Mouse (Mus musculus) cerebral cortex, adult 2 months (tissue): ENCODE data around the gene Ccl4.

Experiments
- WGBS: fragments of 180-500 bp; shearing (Covaris S2); methylation state at CpG from one replicate; pipeline ENCODE4 v1.1.7; 2018; 5-methylcytosine and 5-hydroxymethylcytosine counted together

The Ccl4 gene

DNA sequence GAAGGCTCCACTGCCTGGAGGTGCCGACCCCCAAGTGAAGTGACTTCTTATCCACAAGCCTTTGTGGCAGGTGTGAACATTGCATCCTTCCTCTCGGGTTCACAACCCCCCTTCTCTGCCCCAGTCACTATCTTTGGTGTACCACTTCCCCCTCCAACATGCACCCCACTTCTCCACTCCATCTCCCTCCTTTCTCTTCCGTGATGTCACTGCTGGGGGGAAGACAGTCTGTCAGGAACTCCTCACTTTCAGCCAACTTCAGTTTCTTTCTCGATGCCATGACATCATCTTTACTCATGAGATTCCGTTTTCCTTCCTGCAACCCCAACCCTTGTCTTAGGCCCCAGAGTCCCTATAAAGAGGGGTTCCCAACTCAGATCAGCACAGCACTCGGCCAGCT lies at the start of gene Ccl4:
Gene Ccl4, plus strand, starts transcription at position 381 of the 400 bp plus-strand sequence.
- WGBS, result 81% methylated on average over 6 of the region's 6 CpGs

DNA sequence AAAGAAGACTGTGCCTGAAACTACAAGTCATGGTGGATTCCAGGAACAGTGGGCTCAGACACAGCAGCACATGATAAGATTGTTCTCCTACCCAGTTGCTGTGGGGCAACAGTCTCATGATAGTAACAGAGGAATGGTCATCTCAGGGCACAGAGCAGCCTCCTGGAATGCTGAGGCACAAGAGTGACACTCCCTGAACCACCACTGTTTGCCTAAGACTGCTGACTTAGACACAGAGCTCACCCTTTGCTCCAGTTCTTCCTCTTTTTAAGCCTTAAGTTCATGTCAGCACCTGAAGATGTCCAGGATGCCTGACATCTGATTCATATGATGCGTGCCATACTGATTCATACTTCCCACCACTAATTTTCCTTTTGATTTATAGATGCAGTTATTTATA lies 45.8 kb upstream of the Ccl4 start:
- WGBS, result 98% methylated on average over 1 of the region's 1 CpGs

DNA sequence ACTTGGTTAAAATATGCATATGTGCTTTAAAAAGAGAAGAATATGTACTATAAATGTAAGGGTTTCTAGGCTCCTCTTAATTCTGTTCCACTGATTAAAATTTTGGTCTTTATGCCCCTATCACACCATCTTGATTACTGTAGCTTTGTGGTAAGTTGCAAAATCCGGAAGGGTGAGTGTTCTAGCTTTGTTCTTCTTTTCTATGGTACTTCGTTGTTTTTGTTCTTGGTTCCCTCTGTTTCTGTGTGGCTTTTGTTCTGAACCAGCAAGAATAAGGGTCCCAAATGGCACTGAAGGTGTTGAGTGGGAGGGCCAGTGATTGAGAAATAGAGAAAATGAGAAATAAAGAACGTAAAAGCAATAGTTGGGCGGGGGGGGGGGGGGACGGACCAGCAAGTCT lies 44.1 kb upstream of the Ccl4 start:
- 49% methylated on average over 5 of the region's 5 CpGs for WGBS

DNA sequence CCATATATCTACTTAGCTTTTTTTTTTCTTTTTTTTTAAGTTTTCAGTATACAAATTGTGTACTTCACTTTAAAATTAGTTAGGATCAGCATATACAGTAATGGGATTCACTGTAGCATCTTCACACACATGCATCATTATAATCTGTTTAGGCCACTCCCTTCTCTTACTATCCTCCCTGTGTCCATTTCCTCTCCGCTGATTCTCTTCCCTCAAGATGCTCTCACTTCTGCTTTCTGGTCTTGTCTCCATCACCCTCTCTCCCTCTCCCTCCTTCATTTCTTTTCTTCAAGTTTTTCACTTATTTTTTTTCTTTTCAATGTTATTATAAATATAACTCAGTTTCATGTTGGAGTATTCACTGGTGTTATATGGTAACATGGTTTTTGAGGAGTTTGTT lies 43.3 kb upstream of the Ccl4 start:
- WGBS, result 97% methylated on average over 1 of the region's 1 CpGs

DNA sequence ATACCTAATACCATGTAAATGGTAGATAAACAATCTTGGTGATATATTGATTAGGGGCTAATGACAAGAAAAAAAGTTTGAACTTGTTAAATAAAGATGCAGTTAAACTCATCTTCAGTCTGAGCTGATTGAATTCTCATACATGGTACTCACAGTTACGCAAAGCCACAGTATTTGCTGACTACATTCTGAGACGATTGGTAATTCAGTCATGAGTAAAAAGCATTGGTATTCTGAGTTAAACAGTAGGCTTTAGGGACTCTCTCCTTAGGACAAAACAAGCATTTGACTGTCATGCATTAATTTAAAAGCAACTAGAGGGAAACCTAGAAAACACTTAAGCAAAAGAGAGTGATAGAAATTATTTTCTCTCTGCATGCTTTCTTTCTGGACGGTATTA lies 38.8 kb upstream of the Ccl4 start:
- WGBS, result 92% methylated on average over 3 of the region's 3 CpGs

DNA sequence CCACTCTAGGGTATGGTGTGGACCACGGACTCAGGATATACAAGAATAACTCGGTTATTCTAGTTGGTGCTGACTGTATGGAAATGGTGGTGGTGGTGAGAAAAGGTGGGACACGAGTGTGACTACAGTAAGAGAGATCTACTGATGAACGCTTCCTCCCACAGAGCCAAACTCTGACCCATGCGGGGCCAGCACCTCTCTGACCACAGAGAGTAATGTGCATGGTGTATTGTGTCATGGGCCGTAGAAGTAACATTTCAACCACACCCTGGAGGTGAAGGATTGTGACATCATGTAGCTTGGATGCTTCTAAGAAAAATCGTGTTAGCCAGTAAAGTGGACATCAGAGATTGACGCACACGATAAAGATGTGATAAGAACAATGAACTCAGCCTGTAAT lies 33.6 kb upstream of the Ccl4 start:
- WGBS, result 87% methylated on average over 9 of the region's 9 CpGs

DNA sequence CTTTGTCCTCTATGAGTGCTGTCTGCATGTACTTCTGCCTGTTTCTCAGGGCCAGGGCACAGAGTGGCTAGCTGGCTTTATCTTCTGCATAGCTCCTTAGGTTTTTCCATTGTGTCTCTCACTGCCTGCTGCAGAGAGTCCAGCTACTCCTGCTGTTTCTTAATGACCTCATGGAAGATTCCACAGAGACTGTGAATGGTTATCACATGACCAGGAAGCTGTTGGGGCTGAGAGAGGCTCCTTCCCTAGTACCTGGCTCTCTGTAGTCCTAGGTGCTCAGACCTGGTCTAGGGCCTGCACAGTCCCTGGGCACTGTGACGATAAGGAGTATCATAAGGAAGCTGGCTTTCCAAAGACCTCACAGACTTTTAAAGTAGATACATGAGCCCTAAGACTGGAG lies 31.8 kb upstream of the Ccl4 start:
- WGBS, result 100% methylated on average over 1 of the region's 1 CpGs

DNA sequence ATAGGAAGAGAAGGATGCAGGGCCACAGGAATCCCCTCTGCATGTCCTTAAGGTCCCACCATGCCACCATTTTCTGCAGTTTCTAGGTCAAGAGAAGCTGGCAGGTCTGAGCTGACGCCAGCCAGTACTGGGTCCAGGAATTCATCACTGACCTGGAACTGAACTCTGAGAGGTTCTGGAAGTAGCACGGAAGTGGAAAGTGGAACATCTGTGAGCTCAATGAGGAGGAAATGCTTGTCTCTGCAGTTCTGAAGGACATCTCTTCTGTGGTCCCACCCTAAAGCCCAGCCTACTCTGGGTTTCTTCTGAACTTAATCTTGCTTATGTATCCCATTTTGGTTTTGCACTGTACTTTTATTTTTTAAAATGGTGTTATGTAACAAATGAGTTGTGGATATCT lies 31.3 kb upstream of the Ccl4 start:
- 65% methylated on average over 2 of the region's 2 CpGs for WGBS

DNA sequence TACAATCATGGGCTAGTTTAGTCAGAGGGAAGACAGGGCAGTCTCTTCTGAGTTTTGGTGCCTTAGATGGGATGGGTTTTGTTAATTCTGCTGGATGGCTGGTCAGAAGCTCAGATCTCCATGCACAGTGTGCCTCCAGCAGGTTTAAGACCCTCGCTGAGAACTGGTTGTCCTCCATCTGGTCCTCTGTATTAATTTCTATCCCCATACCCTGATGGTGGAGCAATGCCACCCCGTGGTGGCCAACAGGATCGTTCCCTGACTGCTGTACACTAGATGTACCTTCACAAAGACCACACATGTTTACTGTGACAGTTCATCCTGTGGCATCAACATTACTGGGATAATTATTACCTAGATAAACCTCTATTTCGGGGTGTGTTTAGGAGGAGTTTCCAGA lies 29.6 kb upstream of the Ccl4 start:
- WGBS, result 74% methylated on average over 4 of the region's 4 CpGs

DNA sequence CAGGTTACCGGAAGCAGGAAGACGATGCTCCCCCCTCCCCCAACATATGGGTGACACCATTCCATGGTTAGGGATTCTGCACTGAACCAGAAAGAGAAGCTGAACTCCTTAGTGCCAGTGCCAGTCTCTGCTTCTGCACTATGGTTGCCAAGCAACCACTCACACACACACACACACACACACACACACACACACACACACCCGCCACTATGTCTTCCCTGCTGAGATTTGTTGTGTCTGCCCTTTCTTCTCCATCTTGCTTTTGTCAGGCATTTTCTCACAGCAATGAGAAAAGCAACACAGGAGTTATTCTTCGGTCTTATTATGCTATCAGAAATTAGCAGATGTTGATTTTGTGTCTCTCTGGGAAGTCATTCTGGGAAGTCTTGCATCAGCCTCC lies 28.0 kb upstream of the Ccl4 start:
- WGBS, result 31% methylated on average over 4 of the region's 4 CpGs

DNA sequence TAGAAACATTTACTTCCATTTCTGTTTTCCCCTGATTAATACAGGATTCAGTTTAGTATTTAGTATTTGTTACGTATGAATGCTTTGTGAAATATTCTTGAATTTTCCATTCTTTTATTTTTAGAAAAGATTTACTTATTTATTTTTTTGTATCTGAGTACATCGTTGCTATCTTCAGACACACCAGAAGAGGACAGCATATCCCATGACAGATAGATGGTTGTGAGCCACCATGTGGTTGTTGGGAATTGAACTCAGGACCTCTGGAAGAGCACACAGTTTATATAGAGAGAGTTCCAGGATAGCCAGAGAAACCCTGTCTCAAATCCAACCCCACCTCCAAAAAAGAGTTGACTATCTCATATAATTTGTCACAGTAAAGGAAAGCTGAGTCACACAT lies 27.5 kb upstream of the Ccl4 start:
- WGBS, result 71% methylated on average over 2 of the region's 2 CpGs

DNA sequence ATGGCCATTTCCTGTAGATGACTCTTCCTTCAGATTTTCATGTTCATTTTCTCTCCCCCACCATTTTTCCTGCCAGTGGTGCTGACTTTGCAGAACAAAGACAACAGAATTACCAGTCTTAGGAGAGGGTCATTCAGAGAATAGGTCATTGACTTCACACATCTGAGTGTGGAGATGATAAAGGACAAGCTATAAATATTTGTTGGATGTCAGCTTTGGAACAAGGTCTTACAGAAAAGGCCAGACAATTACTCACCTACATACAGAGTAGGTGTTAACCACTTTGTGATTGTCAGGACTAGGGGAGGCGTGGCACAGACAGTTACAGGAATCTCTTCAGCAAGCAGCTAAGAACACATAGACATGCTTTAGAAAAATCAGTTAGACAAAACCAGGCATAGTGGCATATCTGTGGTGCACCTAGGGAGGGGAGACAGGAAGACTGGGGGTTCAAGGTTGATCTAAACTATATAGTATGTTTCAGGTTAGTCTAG lies 25.6 kb upstream of the Ccl4 start:
- 84% methylated on average over 1 of the region's 1 CpGs for WGBS

DNA sequence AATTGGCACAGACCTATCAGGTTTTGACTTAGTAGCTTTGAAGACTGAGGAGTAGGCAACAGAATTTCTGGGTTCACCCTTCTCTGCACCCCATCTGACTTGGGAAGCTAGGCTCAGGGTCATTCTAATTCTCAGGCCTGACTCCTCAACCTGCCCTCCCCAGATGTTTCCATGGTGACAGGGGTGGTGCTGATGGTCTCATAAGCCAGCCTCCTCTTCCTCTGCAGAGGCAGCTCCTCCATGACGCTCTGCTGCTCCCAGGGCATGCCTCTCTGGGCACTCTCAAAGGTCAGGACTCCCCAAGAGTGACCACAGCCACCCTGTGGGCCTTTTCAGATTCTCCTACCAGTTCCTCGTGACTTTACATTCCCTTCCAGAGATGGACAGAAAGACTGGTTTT lies 23.4 kb upstream of the Ccl4 start:
- 81% methylated on average over 2 of the region's 2 CpGs for WGBS

DNA sequence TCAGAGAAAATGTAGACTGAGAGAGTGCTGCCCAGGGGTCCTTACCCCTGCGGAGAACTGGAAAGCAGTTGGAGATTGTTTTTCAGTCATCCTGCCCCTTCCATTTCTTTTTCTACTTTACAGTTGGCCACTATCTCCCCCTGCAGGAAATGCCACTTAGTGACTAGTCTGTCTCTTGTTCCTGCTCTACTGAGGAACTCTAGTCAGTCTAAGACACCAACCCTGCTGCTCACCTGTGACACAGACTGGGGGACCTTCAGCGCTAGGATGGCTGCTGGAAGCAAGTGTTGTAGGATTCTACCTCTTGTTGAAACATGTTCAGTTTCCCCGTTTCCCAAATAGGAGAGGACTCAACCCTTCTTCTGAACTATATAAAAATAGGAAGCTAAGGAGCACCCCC lies 22.9 kb upstream of the Ccl4 start:
- 80% methylated on average over 3 of the region's 3 CpGs for WGBS

DNA sequence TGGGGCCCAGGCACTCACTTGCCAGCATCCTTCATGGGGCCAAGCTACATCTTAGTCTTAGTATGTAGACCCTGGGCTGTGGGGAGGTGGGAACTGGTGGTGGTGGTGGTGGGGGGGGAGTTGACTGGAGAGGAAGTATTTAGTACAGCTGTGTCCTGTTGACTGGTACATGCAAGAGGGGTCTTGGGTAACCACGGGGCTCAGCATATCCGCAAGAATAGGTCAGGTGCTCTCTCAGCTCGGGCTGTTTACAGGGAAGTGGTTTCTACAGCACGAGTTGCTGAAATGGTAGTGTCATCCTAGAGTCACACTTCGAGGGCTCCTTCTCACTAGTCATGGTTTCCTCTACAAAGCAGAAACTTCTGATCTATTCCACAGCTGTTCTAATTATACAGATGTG lies 22.2 kb upstream of the Ccl4 start:
- WGBS, result 89% methylated on average over 5 of the region's 5 CpGs

DNA sequence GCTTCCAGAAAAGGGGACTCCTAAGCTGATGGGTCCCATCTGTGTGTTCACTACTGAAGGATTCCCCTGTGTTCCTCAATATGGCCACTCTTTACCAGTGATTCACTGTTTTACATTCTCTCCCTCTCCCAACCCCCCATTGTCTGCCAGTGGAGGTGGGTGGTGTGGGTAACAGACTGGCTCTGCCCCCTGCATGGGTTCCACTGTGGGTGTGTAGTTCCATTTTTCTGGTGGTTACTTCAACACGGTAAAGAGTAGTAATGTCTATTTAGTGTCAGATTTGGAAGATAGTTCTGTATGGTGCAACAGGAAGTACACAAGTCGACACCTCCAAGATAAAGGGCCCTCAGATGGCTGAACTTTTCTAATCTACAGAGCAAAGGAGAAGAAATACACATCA lies 21.2 kb upstream of the Ccl4 start:
- 80% methylated on average over 2 of the region's 2 CpGs for WGBS

DNA sequence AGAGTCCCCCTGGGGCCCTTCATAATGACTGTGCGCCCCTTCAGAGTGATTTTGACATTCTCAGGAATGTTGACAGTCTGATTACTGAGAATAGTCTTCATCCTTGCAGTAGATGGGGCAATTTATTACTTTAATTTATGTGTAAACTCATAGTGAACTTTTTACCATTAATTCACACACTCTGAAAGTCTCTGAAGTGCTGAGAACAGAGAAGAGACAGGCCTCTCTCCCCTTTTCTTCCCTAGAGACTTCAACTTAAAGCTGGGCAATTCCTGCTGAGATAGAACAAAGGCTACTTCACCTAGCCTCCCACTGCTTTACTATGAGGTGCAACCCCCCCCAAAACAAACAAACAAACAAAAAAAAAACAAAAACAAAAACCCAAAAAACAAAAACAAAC lies 16.9 kb upstream of the Ccl4 start, which contains the start of gene Rpl9-ps1:
Gene Rpl9-ps1, minus strand, starts transcription at position 101 of the 400 bp plus-strand sequence.
- WGBS, result 92% methylated on average over 1 of the region's 1 CpGs

DNA sequence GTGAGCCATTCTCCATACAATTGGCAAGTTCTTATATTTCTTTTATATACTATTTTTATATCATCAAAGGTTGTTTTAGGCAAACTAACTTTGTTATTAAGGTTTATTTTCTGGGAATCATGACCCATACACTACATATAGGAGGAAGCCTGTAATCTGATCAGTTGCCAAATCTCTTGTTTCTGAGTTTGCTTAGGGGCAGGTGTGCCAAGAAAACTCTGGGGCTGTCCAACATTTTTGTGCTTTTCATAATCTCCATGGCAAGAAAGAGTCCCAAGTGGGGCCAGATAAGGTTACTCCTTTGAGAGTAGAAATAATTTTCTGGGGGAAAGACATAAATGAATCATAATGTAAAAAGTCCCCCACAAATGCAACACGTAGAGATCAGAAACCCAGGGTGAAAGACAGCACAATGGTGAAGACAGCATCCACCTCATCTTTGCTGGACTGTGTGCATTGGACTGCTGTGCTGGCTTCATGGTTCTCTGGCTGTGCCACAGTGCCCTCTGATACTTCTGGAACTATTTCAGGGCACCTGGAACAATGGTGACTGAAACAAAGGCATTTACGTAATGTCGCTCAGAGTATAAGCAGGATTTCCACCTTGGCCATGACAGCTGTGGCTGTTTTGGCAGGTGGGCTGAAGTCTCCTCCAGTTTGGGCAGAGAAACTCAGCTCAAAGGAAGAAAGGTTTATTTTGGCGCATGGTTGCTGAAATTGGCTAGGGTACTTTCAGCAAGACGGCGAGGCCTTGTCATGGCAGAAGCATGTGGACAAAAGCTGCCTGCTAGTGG lies 15.8 kb upstream of the Ccl4 start:
- 86% methylated on average over 6 of the region's 6 CpGs for WGBS

DNA sequence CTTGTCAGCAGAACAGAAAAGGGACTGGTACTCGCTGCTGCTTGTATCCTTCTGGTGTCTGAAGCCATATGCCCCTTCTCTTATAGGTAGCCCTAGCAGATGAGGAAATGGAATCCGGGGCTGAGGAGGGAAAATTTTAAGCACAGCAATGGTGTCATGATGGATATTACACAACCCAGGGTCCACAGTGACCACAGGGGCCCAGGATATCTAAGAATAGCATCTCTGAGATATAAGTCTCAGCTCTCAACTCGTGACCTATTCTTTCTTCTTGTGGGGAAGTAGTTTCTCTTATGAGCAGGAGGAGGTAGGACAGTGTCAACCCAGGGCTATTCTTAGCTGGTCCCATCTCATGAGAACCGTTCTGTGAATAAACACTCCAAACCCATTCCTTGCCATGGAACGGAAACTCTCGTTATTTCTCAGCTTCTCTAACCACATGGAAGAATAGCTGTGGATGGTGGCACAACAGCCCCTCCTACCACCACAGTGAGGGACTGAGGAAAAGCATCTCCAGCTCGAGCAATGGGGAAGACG lies 13.0 kb upstream of the Ccl4 start, which contains the start of gene Ccl3:
Gene Ccl3, minus strand, starts transcription at position 51 of the 537 bp plus-strand sequence.
- 71% methylated on average over 8 of the region's 8 CpGs for WGBS

DNA sequence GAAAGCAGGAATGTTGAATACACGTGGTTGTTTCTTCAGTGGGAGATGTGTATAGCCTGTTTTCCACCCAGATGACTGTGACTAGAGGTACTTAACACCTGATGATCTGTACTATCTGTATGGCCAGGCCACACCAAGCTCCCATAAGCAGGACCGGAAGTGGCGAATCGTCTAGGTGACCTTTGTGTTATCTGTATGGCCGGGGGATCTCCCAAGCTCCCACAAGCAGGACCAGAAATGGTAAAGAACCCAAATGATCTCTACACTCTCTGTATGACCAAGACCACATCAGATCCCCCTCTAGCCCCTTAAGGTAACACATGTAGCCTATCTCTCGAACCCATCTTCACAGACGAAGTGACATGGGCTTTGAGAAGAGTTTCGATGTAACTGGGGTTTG lies 7.8 kb upstream of the Ccl4 start:
- WGBS, result 95% methylated on average over 8 of the region's 8 CpGs

DNA sequence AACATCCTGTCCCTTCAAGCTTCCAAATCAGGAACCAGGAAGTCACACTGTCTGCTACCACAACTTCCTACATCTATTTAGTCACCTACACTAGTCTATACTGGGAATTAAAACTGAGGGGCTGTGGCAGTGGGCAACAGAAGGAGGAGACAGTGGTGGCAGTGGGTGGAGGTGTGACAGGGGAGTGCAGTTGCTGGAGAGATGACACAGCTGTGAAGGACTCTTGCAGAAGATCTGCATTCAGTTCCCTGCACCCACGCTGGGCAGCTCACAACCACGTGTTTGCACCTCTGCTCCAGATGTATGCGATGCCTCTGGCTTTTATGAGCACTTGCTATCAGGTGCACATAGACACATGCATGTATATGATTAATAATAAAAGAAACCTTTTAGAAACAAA lies 4.9 kb upstream of the Ccl4 start:
- WGBS, result 80% methylated on average over 3 of the region's 3 CpGs

DNA sequence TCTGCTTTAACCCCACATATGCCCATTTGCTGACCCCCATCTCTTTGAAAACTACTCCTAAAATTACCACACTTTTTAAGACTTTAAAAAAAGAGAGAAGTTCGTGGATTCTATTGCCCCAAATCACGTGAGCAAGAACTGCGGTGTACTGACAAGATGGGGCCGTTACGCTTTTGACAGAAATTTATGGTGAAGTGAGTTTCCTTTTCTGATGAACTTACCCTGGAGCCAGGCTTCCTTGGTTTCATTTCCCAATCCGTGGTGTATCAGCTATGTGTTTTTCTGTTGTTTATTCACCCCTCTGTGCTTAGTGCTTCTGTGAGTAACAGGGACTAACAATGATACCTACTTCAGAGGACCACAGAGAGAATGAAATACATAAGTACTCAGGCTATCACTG lies 3.6 kb upstream of the Ccl4 start:
- WGBS, result 78% methylated on average over 6 of the region's 6 CpGs

DNA sequence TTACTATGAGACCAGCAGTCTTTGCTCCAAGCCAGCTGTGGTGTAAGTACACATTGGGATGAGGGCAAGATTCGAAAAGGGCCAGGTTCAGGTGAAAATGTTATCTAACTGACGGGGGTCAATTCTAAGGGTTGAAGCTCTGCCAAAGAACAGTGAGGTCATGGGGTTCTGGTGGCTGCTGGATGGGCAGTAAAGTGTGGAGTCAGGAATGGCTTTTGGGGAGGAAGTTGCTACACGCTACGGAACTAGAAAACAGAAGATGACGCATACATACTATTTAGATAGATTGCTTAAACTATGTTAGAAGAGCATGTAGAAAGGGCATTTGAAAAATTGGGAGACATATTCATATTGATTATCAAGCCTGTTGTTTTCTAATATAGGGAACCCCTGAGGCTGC lies 1.1 kb downstream of the Ccl4 start:
- 91% methylated on average over 5 of the region's 5 CpGs for WGBS

DNA sequence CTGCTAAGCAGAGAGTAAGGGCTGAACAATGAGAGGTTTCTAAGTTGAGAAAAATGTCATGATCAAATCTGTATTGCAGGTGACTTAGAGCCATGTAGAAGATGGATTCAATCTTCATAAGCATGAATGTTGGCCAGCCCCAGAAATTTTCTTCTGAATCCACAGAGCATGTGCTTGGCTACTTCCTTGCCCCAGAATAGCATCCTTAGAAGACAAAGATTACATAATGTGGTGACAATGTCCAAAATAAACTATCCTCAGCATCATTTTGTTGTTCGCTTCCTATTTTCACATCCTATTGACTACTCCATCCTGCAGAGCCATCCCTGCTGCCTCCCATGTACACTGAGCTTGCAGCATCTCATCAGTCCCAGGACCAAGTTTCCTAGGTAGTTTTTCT lies 13.3 kb downstream of the Ccl4 start:
- 41% methylated on average over 1 of the region's 1 CpGs for WGBS
